Mouse (Mus musculus) heart, embryonic 16.5 days (tissue): ENCODE measurements around the gene Emc9. TPM values are rescaled to one million over a fixed set of nuclear protein-coding genes. Genes with fewer than 3 reads are reported as not detected.

ENCODE experiments used
- ATAC-seq: fragments of 200-750 bp; cut with Nextera tagmentation; replicated peaks from 2 replicates; pipeline ENCODE4 v1.8.0; 2017; ENCODE audit warnings: moderate number of reproducible peaks; ENCODE audit not compliant: insufficient read depth, low FRiP score; ENCODE audit errors: extremely low read depth
- H3K27ac ChIP-seq: fragments of 300-500 bp; sonication (generic); 2 replicates; pipeline ENCODE4 v1.5.1; 2014; ENCODE audit warnings: mild to moderate bottlenecking, low read length, control low read depth, moderate library complexity
- H3K27me3 ChIP-seq: fragments of 300-500 bp; sonication (generic); 2 replicates; pipeline ENCODE4 v1.6.1; 2014; ENCODE audit warnings: low read length, mixed read lengths; ENCODE audit not compliant: control insufficient read depth, insufficient read depth
- H3K36me3 ChIP-seq: fragments of 300-500 bp; sonication (generic); 2 replicates; pipeline ENCODE4 v1.6.1; 2014; ENCODE audit not compliant: control insufficient read depth, insufficient read depth
- H3K4me1 ChIP-seq: fragments of 300-500 bp; sonication (generic); 2 replicates; pipeline ENCODE4 v1.6.1; 2014; ENCODE audit warnings: low read length, mixed read lengths; ENCODE audit not compliant: control insufficient read depth, insufficient read depth
- H3K4me2 ChIP-seq: fragments of 300-500 bp; sonication (generic); 2 replicates; pipeline ENCODE4 v1.6.1; 2014; ENCODE audit warnings: low read depth, mild to moderate bottlenecking, control low read depth, low read length
- H3K4me3 ChIP-seq: fragments of 300-500 bp; sonication (generic); 2 replicates; pipeline ENCODE4 v1.5.1; 2014; ENCODE audit warnings: mild to moderate bottlenecking, control low read depth, low read length
- H3K9ac ChIP-seq: fragments of 300-500 bp; sonication (generic); 2 replicates; pipeline ENCODE4 v1.6.1; 2014; ENCODE audit warnings: low read length, control low read depth
- H3K9me3 ChIP-seq: fragments of 300-500 bp; sonication (generic); replicated peaks from 2 replicates; pipeline ENCODE4 v1.6.1; 2016; ENCODE audit warnings: low read length; ENCODE audit not compliant: control insufficient read depth
- WGBS: fragments of 180-500 bp; shearing (Covaris S2); extraction: QIAGEN DNeasy Blood & Tissue Kit; methylation state at CpG from one replicate; pipeline ENCODE4 v1.1.7; 2014; 5-methylcytosine and 5-hydroxymethylcytosine counted together
- polyA plus RNA-seq: library from polyadenylated mRNA; unstranded; fragments of >200 nt; fragmentation: Nextera tagmentation; extraction: Ambion mirVana; gene quantifications from 2 replicates; pipeline ENCODE4 v1.2.1, GENCODE M21; 2015

The Emc9 gene
- polyA plus RNA-seq, 1 experiment from 2014 or later, result 24.0 TPM

- Histone ChIP-seq H3K4me3 (no peak overlapping the region), H3K36me3 (peaks cover 19% of the 10 kb centered on the region), H3K4me2 (no peak overlapping the region), H3K27me3 (no peaks in the 10 kb centered on the region), H3K9ac (no peak overlapping the region), H3K9me3 (no peaks in the 10 kb centered on the region), H3K27ac (no peak overlapping the region), H3K4me1 (peaks cover 9% of the 10 kb centered on the region)
- no peak for ATAC-seq
Observed at GRCm38 (mm10) chr14:55571760-55572159, 13.3 kb downstream of the Emc9 start.

GRCm38 (mm10) chr14:55570588-55570987 is 14.5 kb downstream of the Emc9 start:
- peaks cover 30% of the 10 kb centered on the region for H3K36me3 ChIP-seq
- no peak for ATAC-seq
- H3K27ac ChIP-seq, result peak overlapping the region; percentile 37; the same call in 1 of the 2 replicates

GRCm38 (mm10) chr14:55567496-55567895 is 17.6 kb downstream of the Emc9 start:
- Histone ChIP-seq H3K27me3 (no peaks in the 10 kb centered on the region), H3K9ac (no peak overlapping the region), H3K9me3 (no peaks in the 10 kb centered on the region), H3K27ac (no peak overlapping the region), H3K4me2 (no peak overlapping the region), H3K4me3 (no peak overlapping the region), H3K36me3 (peaks cover 53% of the 10 kb centered on the region), H3K4me1 (no peaks in the 10 kb centered on the region)
- ATAC-seq, result no peak
- WGBS, result 82% methylated on average over 3 of the region's 3 CpGs

More at GRCm38 (mm10) chr14:55570588-55570987, 14.5 kb downstream of the Emc9 start:
- Histone ChIP-seq H3K4me3 (no peak overlapping the region), H3K9ac (no peak overlapping the region), H3K4me1 (peaks cover 7% of the 10 kb centered on the region; the same call in 1 of the 2 replicates), H3K9me3 (no peaks in the 10 kb centered on the region), H3K27me3 (no peaks in the 10 kb centered on the region), H3K4me2 (no peak overlapping the region)
- 68% methylated on average over 2 of the region's 2 CpGs for WGBS

- 80% methylated on average over 3 of the region's 3 CpGs for WGBS
Observed at GRCm38 (mm10) chr14:55565748-55566147, 19.4 kb downstream of the Emc9 start.

GRCm38 (mm10) chr14:55563249-55563648 is 21.9 kb downstream of the Emc9 start:
- 88% methylated on average over 11 of the region's 11 CpGs for WGBS
- no peak overlapping the region for H3K4me3 ChIP-seq
- ATAC-seq, result no peak
- no peaks in the 10 kb centered on the region for H3K9me3 ChIP-seq
- peaks cover 10% of the 10 kb centered on the region for H3K4me1 ChIP-seq
- H3K27me3 ChIP-seq, result no peaks in the 10 kb centered on the region
- no peak overlapping the region for H3K4me2 ChIP-seq
- peaks cover 49% of the 10 kb centered on the region for H3K36me3 ChIP-seq
- H3K9ac ChIP-seq, result no peak overlapping the region
- H3K27ac ChIP-seq, result no peak overlapping the region

More at GRCm38 (mm10) chr14:55565748-55566147, 19.4 kb downstream of the Emc9 start:
- no peak overlapping the region for H3K4me3 ChIP-seq
- H3K27ac ChIP-seq, result no peak overlapping the region
- no peaks in the 10 kb centered on the region for H3K27me3 ChIP-seq
- H3K36me3 ChIP-seq, result peaks cover 53% of the 10 kb centered on the region
- peaks cover 8% of the 10 kb centered on the region for H3K4me1 ChIP-seq
- H3K9ac ChIP-seq, result no peak overlapping the region
- no peaks in the 10 kb centered on the region for H3K9me3 ChIP-seq
- no peak overlapping the region for H3K4me2 ChIP-seq
- ATAC-seq, result no peak

GRCm38 (mm10) chr14:55561860-55562259 is 23.2 kb downstream of the Emc9 start:
- no peak for ATAC-seq
- H3K4me2 ChIP-seq, result peak overlapping the region; percentile 85; the same call in 1 of the 2 replicates
- 84% methylated on average over 10 of the region's 10 CpGs for WGBS

GRCm38 (mm10) chr14:55560202-55561073 is 24.7 kb downstream of the Emc9 start, which contains the start of gene A730061H03Rik:
A730061H03Rik (minus strand) TSS chr14:55560406.
- Histone ChIP-seq H3K27me3 (no peaks in the 10 kb centered on the region), H3K4me3 (peak within 1 kb of the TSS; percentile 86), H3K36me3 (peaks cover 22% of the 10 kb centered on the region), H3K9ac (peak within 1 kb of the TSS; percentile 86), H3K9me3 (no peaks in the 10 kb centered on the region), H3K4me1 (peaks cover 12% of the 10 kb centered on the region), H3K4me2 (peak within 1 kb of the TSS; percentile 85), H3K27ac (peak within 1 kb of the TSS; percentile 100)
- WGBS, result under 1% methylated on average over 51 of the region's 51 CpGs
- ATAC-seq, result peak; percentile 94

More at GRCm38 (mm10) chr14:55561860-55562259, 23.2 kb downstream of the Emc9 start:
- Histone ChIP-seq H3K4me3 (no peak overlapping the region), H3K9ac (no peak overlapping the region), H3K27ac (no peak overlapping the region), H3K9me3 (no peaks in the 10 kb centered on the region), H3K4me1 (peaks cover 10% of the 10 kb centered on the region), H3K27me3 (no peaks in the 10 kb centered on the region), H3K36me3 (peaks cover 35% of the 10 kb centered on the region)

- ATAC-seq, result peak; percentile 82
Observed at GRCm38 (mm10) chr14:55559799-55560201, 25.3 kb downstream of the Emc9 start, which contains the start of gene Dcaf11. Dcaf11 (plus strand) TSS chr14:55560006.

More at GRCm38 (mm10) chr14:55559799-55560201, 25.3 kb downstream of the Emc9 start, which contains the start of gene Dcaf11:
- Histone ChIP-seq H3K4me1 (peaks cover 12% of the 10 kb centered on the region), H3K27me3 (no peaks in the 10 kb centered on the region), H3K9ac (peak within 1 kb of the TSS; percentile 86), H3K36me3 (peaks cover 15% of the 10 kb centered on the region), H3K4me2 (peak within 1 kb of the TSS; percentile 85), H3K4me3 (peak within 1 kb of the TSS; percentile 86), H3K9me3 (no peaks in the 10 kb centered on the region), H3K27ac (peak within 1 kb of the TSS; percentile 100)
- under 1% methylated on average over 27 of the region's 27 CpGs for WGBS
